Mouse (Mus musculus) left cerebral cortex, adult 18-20 months (tissue): ENCODE measurements around the gene Lyar. TPM values are rescaled to one million over a fixed set of nuclear protein-coding genes. Genes with fewer than 3 reads are reported as not detected.

Experiments used
- DNase-seq, 2 experiments: peaks; one replicate each; pipeline ENCODE4 v3.0.0; 2021 to 2022; ENCODE audit warnings: low spot score in 2 of 2, mixed read lengths in 1 of 2
- total RNA-seq, 2 experiments: library from RNA; stranded (reverse); gene quantifications; 2 replicates each; pipeline ENCODE4 v1.2.3; 2021

Gene Lyar
- total RNA-seq, 2 experiments from 2014 or later = 10.1 to 10.3 TPM

- no peak for DNase-seq
Measured at GRCm38 (mm10) chr5:38255195-38255594, 34.9 kb downstream of the Lyar start.

DNA sequence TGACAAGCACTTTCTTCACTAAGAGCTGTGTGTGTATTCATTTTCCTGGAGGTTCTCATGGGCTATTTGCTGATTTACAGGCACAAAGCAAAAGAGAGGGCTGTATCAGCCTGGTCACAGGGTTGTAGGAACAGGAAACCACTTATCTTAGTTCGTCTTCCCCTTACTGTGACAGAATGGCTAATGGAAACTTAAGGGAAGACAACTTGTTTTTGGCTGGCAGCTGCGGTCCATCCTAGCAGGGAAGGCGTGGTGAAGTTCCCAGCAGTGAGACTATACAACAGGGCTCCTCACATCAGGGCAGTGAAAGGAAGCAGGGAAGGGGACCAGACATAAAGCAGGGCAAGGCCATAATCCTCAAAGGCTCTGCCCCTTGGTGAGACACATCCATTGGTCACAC lies 35.4 kb downstream of the Lyar start:
- no peak for DNase-seq

DNA sequence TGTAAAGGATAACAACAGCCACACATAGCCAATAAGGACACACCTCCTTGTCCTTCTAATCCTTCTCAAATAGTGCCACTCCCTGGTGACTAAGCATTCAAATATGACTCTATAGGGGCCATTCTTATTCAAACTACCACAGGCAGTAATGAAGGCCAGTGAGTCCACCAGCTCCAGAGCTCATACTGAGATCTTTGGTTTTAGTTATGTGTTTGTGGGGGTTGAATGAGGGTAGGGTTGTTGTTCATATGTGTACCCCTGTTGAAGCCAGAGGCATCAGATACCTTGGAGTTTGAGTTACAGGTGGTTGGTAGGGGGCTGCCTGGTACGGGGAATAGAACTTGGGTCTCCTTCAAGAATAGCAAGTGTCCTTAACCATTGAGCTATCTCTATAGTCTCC lies 36.3 kb downstream of the Lyar start:
- no peak for DNase-seq

- peak in 1 of 2 experiments; percentile 18 for DNase-seq
Measured at GRCm38 (mm10) chr5:38258034-38258772, 37.9 kb downstream of the Lyar start.

DNA sequence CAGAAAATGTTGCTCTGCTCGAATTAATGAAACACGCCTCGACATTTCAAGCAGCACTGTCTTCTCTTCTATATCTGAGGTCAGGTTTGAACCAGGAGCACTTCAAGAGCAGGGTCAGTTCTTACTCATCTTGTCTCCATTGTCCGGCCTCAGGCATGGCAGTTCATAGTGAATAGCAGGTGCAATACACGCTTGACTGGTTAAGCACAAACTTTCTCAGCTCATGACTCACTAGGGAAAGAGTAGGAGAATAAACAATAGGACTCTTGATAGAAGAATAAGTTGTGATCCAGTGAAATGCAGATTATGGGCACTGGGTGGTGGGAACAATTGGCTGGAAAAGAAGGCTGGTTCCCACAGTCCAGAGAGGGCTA lies 38.5 kb downstream of the Lyar start:
- no peak for DNase-seq

GRCm38 (mm10) chr5:38259455-38260106 lies 39.3 kb downstream of the Lyar start:
- no peak for DNase-seq

- peak; percentile 66 to 76 for DNase-seq
Measured at GRCm38 (mm10) chr5:38260107-38260682, 39.9 kb downstream of the Lyar start, which contains the start of gene Tmem128. Tmem128 (plus strand) TSS chr5:38260185.

DNA sequence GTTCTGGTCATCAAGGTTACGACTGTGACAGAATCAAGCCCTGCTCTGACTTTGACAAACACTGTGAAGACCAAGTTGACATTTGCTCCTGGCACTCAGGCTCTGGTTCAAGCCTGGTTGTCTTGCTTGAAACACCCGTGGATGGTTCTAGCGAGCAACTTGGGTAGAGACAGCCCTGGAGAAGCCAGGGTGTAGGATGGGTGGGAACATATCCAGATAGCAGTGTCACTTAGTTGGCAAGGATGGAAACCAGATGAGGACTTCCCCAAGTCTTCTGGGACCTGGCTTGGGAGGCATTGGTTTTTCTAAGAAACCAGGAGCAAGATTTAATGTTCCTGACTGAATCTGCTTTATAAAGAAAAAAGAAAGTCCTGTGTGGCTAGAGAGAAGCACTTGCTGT lies 50.7 kb downstream of the Lyar start:
- no peak for DNase-seq

GRCm38 (mm10) chr5:38273831-38274230 lies 53.6 kb downstream of the Lyar start:
- no peak for DNase-seq

DNA sequence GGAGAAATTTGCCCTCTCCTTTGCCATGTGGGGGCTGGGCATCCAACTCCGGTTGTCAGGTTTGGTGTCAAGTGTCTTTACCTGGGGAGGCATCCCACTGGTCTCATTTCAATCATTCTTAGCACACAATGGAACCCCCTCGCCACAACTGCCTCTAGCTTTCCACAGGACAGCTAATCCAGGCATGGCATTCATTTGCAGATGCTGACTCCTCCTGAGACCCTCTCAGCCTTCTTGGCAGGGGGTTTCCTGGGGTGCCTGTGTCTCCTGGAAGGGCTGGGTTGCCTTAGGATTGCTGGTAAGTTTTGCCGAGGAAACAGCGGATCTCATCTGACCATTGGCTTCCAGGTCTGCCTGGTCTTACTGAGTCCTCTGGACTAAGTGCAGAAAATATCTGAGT lies 55.5 kb downstream of the Lyar start, which contains the start of gene Otop1:
TSS of gene Otop1 (plus strand) at position 202 of the 400 bp plus-strand sequence.
- DNase-seq = no peak

- no peak for DNase-seq
Measured at GRCm38 (mm10) chr5:38276451-38276850, 56.2 kb downstream of the Lyar start.

DNA sequence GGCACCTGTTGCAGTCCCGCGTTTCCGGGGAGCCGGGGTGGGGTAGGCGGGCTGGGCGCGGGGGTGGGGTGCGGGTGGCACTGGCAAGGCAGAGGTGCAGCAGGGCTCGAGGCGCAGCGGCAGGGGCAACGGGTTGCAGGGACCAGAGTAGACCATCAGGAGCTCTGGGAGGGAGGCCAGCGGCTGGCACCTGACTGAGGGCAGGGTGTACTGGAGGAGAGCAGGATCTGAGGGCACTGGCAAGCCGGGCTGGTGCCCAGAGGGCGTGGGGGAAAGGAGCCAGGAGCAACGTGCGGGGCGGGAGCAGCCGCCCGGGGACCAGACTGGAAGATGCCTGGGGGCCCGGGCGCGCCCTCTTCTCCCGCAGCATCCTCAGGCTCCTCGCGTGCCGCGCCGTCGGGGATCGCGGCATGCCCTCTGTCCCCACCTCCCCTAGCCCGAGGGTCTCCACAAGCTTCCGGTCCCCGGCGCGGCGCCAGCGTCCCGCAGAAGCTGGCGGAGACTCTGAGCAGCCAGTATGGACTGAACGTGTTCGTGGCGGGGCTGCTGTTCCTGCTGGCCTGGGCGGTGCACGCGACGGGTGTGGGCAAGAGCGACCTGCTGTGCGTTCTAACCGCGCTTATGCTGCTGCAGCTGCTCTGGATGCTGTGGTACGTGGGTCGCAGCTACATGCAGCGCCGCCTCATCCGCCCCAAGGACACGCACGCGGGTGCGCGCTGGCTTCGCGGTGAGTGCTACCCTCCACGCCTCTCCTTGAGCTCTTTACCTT lies 57.0 kb downstream of the Lyar start:
- DNase-seq = peak in 1 of 2 experiments; percentile 8

DNA sequence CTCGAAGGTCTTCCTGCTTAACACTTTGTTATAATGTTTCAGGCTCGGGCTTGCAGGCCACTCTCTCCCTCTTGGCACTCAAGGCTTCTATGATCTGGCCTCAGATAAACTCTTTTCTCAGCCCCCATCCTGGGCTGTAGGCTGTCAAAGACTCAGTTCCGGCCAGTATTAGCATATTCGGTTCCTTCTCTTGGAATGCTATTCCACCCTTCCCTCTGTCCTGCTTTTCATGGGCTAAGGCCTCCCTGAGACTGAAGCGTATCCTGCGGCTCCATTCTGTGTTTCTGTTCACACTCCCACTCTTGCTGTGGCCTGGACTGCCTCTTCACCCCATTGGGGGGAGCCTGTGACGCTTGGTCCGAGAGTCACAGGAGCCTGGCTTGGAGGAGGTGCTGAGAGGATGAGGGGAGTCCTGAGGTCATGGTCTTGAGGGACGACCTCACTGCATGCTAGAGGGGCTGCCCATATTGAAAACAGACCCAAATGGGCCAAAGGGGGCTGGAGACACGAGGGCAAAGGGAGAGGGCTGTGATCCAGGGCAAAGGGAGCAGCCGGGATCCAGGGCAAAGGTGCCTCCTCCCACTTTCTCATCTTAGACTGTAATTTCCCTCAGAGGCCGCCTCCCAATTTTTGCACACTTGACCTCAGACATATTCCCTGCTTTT lies 57.8 kb downstream of the Lyar start:
- DNase-seq = no peak

DNA sequence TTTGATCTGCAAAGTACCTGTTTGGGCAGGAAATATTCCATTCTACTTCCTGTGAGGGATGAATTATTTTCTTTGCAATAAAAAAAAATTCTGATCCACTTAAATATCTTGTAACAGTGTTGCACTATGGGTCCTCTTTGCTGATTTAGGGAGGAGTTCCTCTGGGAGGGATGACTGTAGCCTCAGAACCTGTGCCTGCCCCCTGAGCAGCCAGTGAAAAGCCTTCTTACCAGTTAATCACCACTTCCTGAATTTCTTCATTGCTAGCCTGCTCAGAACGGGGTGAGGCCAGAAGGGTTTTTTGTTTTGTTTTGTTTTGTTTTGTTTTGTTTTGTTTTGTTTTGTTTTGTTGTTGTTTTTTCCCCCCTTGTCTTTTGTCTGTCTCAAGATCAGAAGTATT lies 59.8 kb downstream of the Lyar start:
- DNase-seq = no peak

Other genes starting within 250 kb of the Lyar start
- 10 to 100 TPM; 35.8 to 36.7 TPM for gene Stx18, start 181.7 kb upstream of the Lyar start, total RNA-seq
- gene Nsg1, start 60.6 kb upstream of the Lyar start, total RNA-seq = 100 to 1,000 TPM; 457 to 466 TPM
- 10 to 100 TPM; 19.2 to 19.3 TPM for gene Zbtb49, start within 50 bp of the Lyar start, total RNA-seq
- 10 to 100 TPM; 28.4 TPM for gene Tmem128, start 39.7 kb downstream of the Lyar start, total RNA-seq
- not detected for gene Otop1, start 55.5 kb downstream of the Lyar start, total RNA-seq
- gene Drd5, start 98.9 kb downstream of the Lyar start, total RNA-seq = 1 to 10 TPM; 1.4 to 2.0 TPM